Mouse (Mus musculus): Measurements from ENCODE around the gene Angel1. TPM values are rescaled to one million over a fixed set of nuclear protein-coding genes. Genes with fewer than 3 reads are reported as not detected.
A peak's percentile ranks its signal among the peaks of the same experiment; 100 is the strongest.

The Angel1 gene
- total RNA-seq, 2 experiments from 2014 or later: 3.9 to 4.8 TPM

GRCm38 (mm10) chr12:86699965-86700926 is 26.0 kb downstream of the Angel1 start:
- H3K27ac ChIP-seq: no peak overlapping the region
- intact Hi-C loops (cut with DNase I): no loop called here
- no peak for DNase-seq
- no peak for TF ChIP-seq CTCF (IDR thresholded peaks at IDR 0.05)
- H3K4me3 ChIP-seq: no peak overlapping the region

GRCm38 (mm10) chr12:86698537-86698936 is 27.7 kb downstream of the Angel1 start:
- no peak for DNase-seq
- TF ChIP-seq CTCF (IDR thresholded peaks at IDR 0.05): no peak
- intact Hi-C loops (cut with DNase I): no loop called here
- H3K27ac ChIP-seq: no peak overlapping the region
- no peak overlapping the region for H3K4me3 ChIP-seq

GRCm38 (mm10) chr12:86697996-86698395 is 28.3 kb downstream of the Angel1 start:
- no peak for DNase-seq
- TF ChIP-seq CTCF (IDR thresholded peaks at IDR 0.05): no peak
- intact Hi-C loops (cut with DNase I): no loop called here
- H3K4me3 ChIP-seq: no peak overlapping the region
- H3K27ac ChIP-seq: no peak overlapping the region

- no peak for TF ChIP-seq CTCF (IDR thresholded peaks at IDR 0.05)
- intact Hi-C loops (cut with DNase I): no loop called here
- Histone ChIP-seq H3K4me3 (no peak overlapping the region), H3K27ac (no peak overlapping the region)
- DNase-seq: no peak
These were observed 31.8 kb downstream of the Angel1 start for GRCm38 (mm10) chr12:86694441-86694840.

GRCm38 (mm10) chr12:86693389-86693788 is 32.9 kb downstream of the Angel1 start:
- no peak for DNase-seq
- intact Hi-C loops (cut with DNase I): no loop called here
- TF ChIP-seq CTCF (IDR thresholded peaks at IDR 0.05): no peak
- Histone ChIP-seq H3K4me3 (no peak overlapping the region), H3K27ac (no peak overlapping the region)

- H3K27ac ChIP-seq: peak overlapping the region; percentile 51; the same call in 1 of the 2 replicates
- TF ChIP-seq CTCF (IDR thresholded peaks at IDR 0.05): no peak
- no peak for DNase-seq
- no peak overlapping the region for H3K4me3 ChIP-seq
- intact Hi-C loops (cut with DNase I): no loop called here
These were observed 33.5 kb downstream of the Angel1 start for GRCm38 (mm10) chr12:86692471-86693356.

- TF ChIP-seq CTCF (IDR thresholded peaks at IDR 0.05): no peak
- intact Hi-C loops (cut with DNase I): no loop called here
- Histone ChIP-seq H3K4me3 (no peak overlapping the region), H3K27ac (peak overlapping the region; percentile 51)
- DNase-seq: no peak
These were observed 35.4 kb downstream of the Angel1 start for GRCm38 (mm10) chr12:86690700-86691485.

GRCm38 (mm10) chr12:86688917-86689316 is 37.3 kb downstream of the Angel1 start:
- no peak for TF ChIP-seq CTCF (IDR thresholded peaks at IDR 0.05)
- no peak overlapping the region for H3K4me3 ChIP-seq
- H3K27ac ChIP-seq: no peak overlapping the region
- intact Hi-C loops (cut with DNase I): no loop called here
- no peak for DNase-seq

GRCm38 (mm10) chr12:86687971-86688573 is 38.2 kb downstream of the Angel1 start:
- no peak overlapping the region for H3K4me3 ChIP-seq
- no peak for DNase-seq
- intact Hi-C loops (cut with DNase I): no loop called here
- TF ChIP-seq CTCF (IDR thresholded peaks at IDR 0.05): no peak
- H3K27ac ChIP-seq: peak overlapping the region; percentile 66

- Histone ChIP-seq H3K27ac (peak overlapping the region; percentile 66), H3K4me3 (no peak overlapping the region)
- TF ChIP-seq CTCF (IDR thresholded peaks at IDR 0.05): no peak
- intact Hi-C loops (cut with DNase I): no loop called here
- no peak for DNase-seq
These were observed 38.8 kb downstream of the Angel1 start for GRCm38 (mm10) chr12:86687445-86687955.

GRCm38 (mm10) chr12:86686551-86687330 is 39.5 kb downstream of the Angel1 start:
- intact Hi-C loops (cut with DNase I): no loop called here
- H3K27ac ChIP-seq: peak overlapping the region; percentile 44
- peak; percentile 57 for DNase-seq

More at GRCm38 (mm10) chr12:86686551-86687330, 39.5 kb downstream of the Angel1 start:
- H3K4me3 ChIP-seq: no peak overlapping the region
- TF ChIP-seq CTCF (IDR thresholded peaks at IDR 0.05): no peak

Measured in gastrocnemius, adult 2 months (tissue).